Mouse (Mus musculus) intestine, embryonic 15.5 days (tissue): ENCODE measurements around the gene Golim4. TPM values are rescaled to one million over a fixed set of nuclear protein-coding genes. Genes with fewer than 3 reads are reported as not detected.

Experiments used
- ATAC-seq: fragments of 200-750 bp; cut with Nextera tagmentation; 2 replicates; pipeline ENCODE4 v1.8.0; 2017; ENCODE audit warnings: moderate TSS enrichment, moderate library complexity
- H3K27ac ChIP-seq: fragments of 300-500 bp; sonication (generic); 2 replicates; pipeline ENCODE4 v1.5.1; 2015; ENCODE audit warnings: mild to moderate bottlenecking, inconsistent platforms
- H3K27me3 ChIP-seq: fragments of 300-500 bp; sonication (generic); replicated peaks from 2 replicates; pipeline ENCODE4 v1.6.1; 2015; ENCODE audit warnings: inconsistent platforms
- H3K36me3 ChIP-seq: fragments of 300-500 bp; sonication (generic); 2 replicates; pipeline ENCODE4 v1.6.1; 2015; ENCODE audit warnings: inconsistent platforms
- H3K4me1 ChIP-seq: fragments of 300-500 bp; sonication (generic); replicated peaks from 2 replicates; pipeline ENCODE4 v1.6.1; 2015; ENCODE audit warnings: inconsistent platforms
- H3K4me2 ChIP-seq: fragments of 300-500 bp; sonication (generic); replicated peaks from 2 replicates; pipeline ENCODE4 v1.6.1; 2015; ENCODE audit warnings: mild to moderate bottlenecking, inconsistent platforms
- H3K4me3 ChIP-seq: fragments of 300-500 bp; sonication (generic); replicated peaks from 2 replicates; pipeline ENCODE4 v1.5.1; 2015; ENCODE audit warnings: inconsistent platforms
- H3K9ac ChIP-seq: fragments of 300-500 bp; sonication (generic); 2 replicates; pipeline ENCODE4 v1.6.1; 2015; ENCODE audit warnings: inconsistent platforms
- H3K9me3 ChIP-seq: fragments of 300-500 bp; sonication (generic); 2 replicates; pipeline ENCODE4 v1.6.1; 2016; ENCODE audit warnings: inconsistent platforms
- WGBS: fragments of 180-500 bp; shearing (Covaris S2); methylation state at CpG from one replicate; pipeline ENCODE4 v1.1.7; 2015; 5-methylcytosine and 5-hydroxymethylcytosine counted together
- polyA plus RNA-seq: library from polyadenylated mRNA; unstranded; fragments of >200 nt; fragmentation: Nextera tagmentation; extraction: Ambion mirVana; gene quantifications from 2 replicates; pipeline ENCODE4 v1.2.1, GENCODE M21; 2015

Gene Golim4
- polyA plus RNA-seq, 1 experiment from 2014 or later: 45.7 TPM

DNA sequence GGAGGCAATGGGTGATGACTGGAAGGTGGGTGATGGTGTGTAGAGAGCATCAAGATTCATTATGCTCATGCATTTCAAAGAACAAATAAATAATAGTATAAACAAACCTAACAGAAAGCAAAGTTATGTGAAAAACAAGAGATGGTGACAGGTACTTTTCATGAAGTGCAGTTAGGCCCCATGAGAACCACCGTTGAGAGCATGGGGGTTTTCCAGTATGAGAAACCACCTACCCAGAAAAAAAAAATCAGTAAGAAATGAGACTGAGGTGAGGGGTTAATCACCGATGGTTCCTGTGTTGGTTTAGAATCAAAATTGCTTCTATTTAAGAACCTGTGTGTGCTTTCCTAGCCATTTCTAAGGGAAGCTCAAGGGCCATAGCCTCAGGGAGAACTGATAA, 121.9 kb downstream of the Golim4 start:
- Histone ChIP-seq H3K4me3 (no peak overlapping the region), H3K36me3 (no peaks in the 10 kb centered on the region), H3K4me1 (no peaks in the 10 kb centered on the region), H3K27me3 (no peaks in the 10 kb centered on the region), H3K9me3 (no peaks in the 10 kb centered on the region), H3K27ac (no peak overlapping the region), H3K4me2 (no peak overlapping the region), H3K9ac (no peak overlapping the region)
- ATAC-seq: no peak
- 86% methylated on average over 2 of the region's 2 CpGs for WGBS

Other genes with a start within 250 kb of the Golim4 start
- gene Gm29133, start 208.8 kb downstream of the Golim4 start, polyA plus RNA-seq: not detected in 2 replicates
- 4.0 and 4.1 TPM in 2 replicates for gene Fstl5, start 117.3 kb upstream of the Golim4 start, polyA plus RNA-seq